Mouse (Mus musculus): ENCODE results near the gene Sh3kbp1. TPM values are rescaled to one million over a fixed set of nuclear protein-coding genes. Genes with fewer than 3 reads are reported as not detected.

The Sh3kbp1 gene
- polyA plus RNA-seq, 2 experiments = 26.7 to 49.8 TPM

DNA sequence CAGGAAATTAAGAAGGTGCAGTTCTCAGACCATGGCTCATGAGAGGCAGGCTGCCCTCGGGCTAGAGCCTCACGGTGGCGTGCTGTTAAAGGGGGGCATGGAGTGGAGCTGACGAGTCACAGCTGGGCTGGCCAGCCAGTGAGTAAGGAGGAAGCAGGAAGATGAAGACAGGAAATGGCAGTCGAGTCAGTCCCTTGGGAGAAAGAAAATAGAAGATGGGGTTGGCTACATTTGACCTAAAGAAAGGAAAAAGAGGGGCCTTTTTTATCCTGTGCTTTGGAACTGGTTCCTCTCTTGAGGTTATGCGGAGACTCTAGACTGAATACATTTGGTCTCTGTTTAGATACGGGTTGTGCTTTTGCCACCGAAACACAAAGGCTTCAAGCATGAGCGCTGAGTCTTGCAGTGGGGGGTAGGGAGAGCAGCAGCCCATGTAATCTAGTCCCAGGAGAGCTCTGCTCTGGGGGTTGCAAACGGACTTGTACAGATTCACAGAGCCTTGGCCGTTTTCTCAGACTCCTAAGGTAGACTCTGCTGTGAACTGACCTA, 23.1 kb downstream of the Sh3kbp1 start:
- ATAC-seq (ENCODE audit: low FRiP score, low read depth) (no peak), DNase-seq (ENCODE audit: low spot score) (no peak)
- H3K4me3 ChIP-seq (replicated peaks; ENCODE audit: low read length) = no peak overlapping the region
- TF ChIP-seq POLR2A (IDR thresholded peaks at IDR 0.05; ENCODE audit: borderline replicate concordance, extremely low read depth, insufficient read depth, insufficient read length) = no peak
- H3K4me2 ChIP-seq (replicated peaks; ENCODE audit: low read depth, low read length, severe bottlenecking) = no peak overlapping the region
- H3K27me3 ChIP-seq (ENCODE audit: control insufficient read depth, insufficient read depth, low read length) = no peaks in the 10 kb centered on the region
- 56% methylated on average over 11 of the region's 11 CpGs for WGBS
- H3K36me3 ChIP-seq (ENCODE audit: control insufficient read depth, insufficient read depth, low read length) = no peaks in the 10 kb centered on the region
- H3K9me3 ChIP-seq (ENCODE audit: control insufficient read depth, low read length) = no peaks in the 10 kb centered on the region
- no peak overlapping the region for H3K9ac ChIP-seq (ENCODE audit: low read depth, low read length, severe bottlenecking)
- H3K27ac ChIP-seq (replicated peaks; ENCODE audit: low read depth, low read length) = no peak overlapping the region
- H3K4me1 ChIP-seq (ENCODE audit: control insufficient read depth, insufficient read depth, low read length) = no peaks in the 10 kb centered on the region

- TF ChIP-seq POLR2A (IDR thresholded peaks at IDR 0.05; ENCODE audit: borderline replicate concordance, extremely low read depth, insufficient read depth, insufficient read length) = no peak
- Histone ChIP-seq H3K4me2 (replicated peaks; ENCODE audit: low read depth, low read length, severe bottlenecking) (no peak overlapping the region), H3K27ac (replicated peaks; ENCODE audit: low read depth, low read length) (no peak overlapping the region), H3K36me3 (ENCODE audit: control insufficient read depth, insufficient read depth, low read length) (no peaks in the 10 kb centered on the region), H3K9ac (ENCODE audit: low read depth, low read length, severe bottlenecking) (no peak overlapping the region), H3K9me3 (ENCODE audit: control insufficient read depth, low read length) (no peaks in the 10 kb centered on the region), H3K27me3 (ENCODE audit: control insufficient read depth, insufficient read depth, low read length) (no peaks in the 10 kb centered on the region), H3K4me3 (replicated peaks; ENCODE audit: low read length) (no peak overlapping the region), H3K4me1 (ENCODE audit: control insufficient read depth, insufficient read depth, low read length) (no peaks in the 10 kb centered on the region)
- DNase-seq (ENCODE audit: low spot score) (no peak), ATAC-seq (ENCODE audit: low FRiP score, low read depth) (no peak)
- 77% methylated on average over 6 of the region's 6 CpGs for WGBS
Observed at GRCm38 (mm10) chrX:159650727-159651126, 23.7 kb downstream of the Sh3kbp1 start.

DNA sequence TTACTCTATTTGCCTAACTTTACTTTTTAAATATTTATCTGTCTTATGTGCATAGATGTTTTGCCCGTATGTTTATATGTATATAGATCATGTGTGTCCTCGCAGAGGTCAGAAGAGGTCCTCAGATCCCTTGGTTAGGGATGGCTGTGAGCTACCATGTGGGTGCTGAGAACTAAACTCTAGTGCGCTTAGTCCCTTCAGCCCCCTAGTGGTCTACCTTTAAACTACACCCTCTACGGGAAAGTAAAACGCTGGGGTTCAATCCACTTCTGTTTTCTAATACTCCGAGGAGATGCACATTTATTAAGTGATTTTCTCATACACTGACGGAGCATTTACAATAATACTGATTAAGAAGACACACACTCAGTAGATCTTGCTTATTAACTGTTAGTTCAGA, 44.3 kb downstream of the Sh3kbp1 start:
- no peaks in the 10 kb centered on the region for H3K4me1 ChIP-seq (ENCODE audit: control insufficient read depth, insufficient read depth, low read length)
- TF ChIP-seq POLR2A (IDR thresholded peaks at IDR 0.05; ENCODE audit: borderline replicate concordance, extremely low read depth, insufficient read depth, insufficient read length) = no peak
- ATAC-seq (ENCODE audit: low FRiP score, low read depth) = no peak
- H3K4me2 ChIP-seq (replicated peaks; ENCODE audit: low read depth, low read length, severe bottlenecking) = no peak overlapping the region
- no peak for DNase-seq (ENCODE audit: low spot score)
- WGBS = 87% methylated on average over 7 of the region's 7 CpGs
- H3K9ac ChIP-seq (ENCODE audit: low read depth, low read length, severe bottlenecking) = no peak overlapping the region
- no peaks in the 10 kb centered on the region for H3K27me3 ChIP-seq (ENCODE audit: control insufficient read depth, insufficient read depth, low read length)
- no peak overlapping the region for H3K4me3 ChIP-seq (replicated peaks; ENCODE audit: low read length)
- H3K9me3 ChIP-seq (ENCODE audit: control insufficient read depth, low read length) = no peaks in the 10 kb centered on the region
- no peak overlapping the region for H3K27ac ChIP-seq (replicated peaks; ENCODE audit: low read depth, low read length)
- no peaks in the 10 kb centered on the region for H3K36me3 ChIP-seq (ENCODE audit: control insufficient read depth, insufficient read depth, low read length)

GRCm38 (mm10) chrX:159672466-159672865, 45.4 kb downstream of the Sh3kbp1 start:
- no peaks in the 10 kb centered on the region for H3K36me3 ChIP-seq (ENCODE audit: control insufficient read depth, insufficient read depth, low read length)
- H3K9me3 ChIP-seq (ENCODE audit: control insufficient read depth, low read length) = no peaks in the 10 kb centered on the region
- DNase-seq (ENCODE audit: low spot score) (no peak), ATAC-seq (ENCODE audit: low FRiP score, low read depth) (no peak)
- H3K4me1 ChIP-seq (ENCODE audit: control insufficient read depth, insufficient read depth, low read length) = no peaks in the 10 kb centered on the region
- H3K9ac ChIP-seq (ENCODE audit: low read depth, low read length, severe bottlenecking) = no peak overlapping the region
- H3K4me2 ChIP-seq (replicated peaks; ENCODE audit: low read depth, low read length, severe bottlenecking) = no peak overlapping the region
- WGBS = 60% methylated on average over 2 of the region's 2 CpGs
- H3K27me3 ChIP-seq (ENCODE audit: control insufficient read depth, insufficient read depth, low read length) = no peaks in the 10 kb centered on the region
- no peak overlapping the region for H3K4me3 ChIP-seq (replicated peaks; ENCODE audit: low read length)
- no peak overlapping the region for H3K27ac ChIP-seq (replicated peaks; ENCODE audit: low read depth, low read length)
- no peak for TF ChIP-seq POLR2A (IDR thresholded peaks at IDR 0.05; ENCODE audit: borderline replicate concordance, extremely low read depth, insufficient read depth, insufficient read length)

- Histone ChIP-seq H3K4me2 (replicated peaks; ENCODE audit: low read depth, low read length, severe bottlenecking) (no peak overlapping the region), H3K27me3 (ENCODE audit: control insufficient read depth, insufficient read depth, low read length) (no peaks in the 10 kb centered on the region), H3K9ac (ENCODE audit: low read depth, low read length, severe bottlenecking) (no peak overlapping the region), H3K4me3 (replicated peaks; ENCODE audit: low read length) (no peak overlapping the region), H3K9me3 (ENCODE audit: control insufficient read depth, low read length) (no peaks in the 10 kb centered on the region), H3K4me1 (ENCODE audit: control insufficient read depth, insufficient read depth, low read length) (no peaks in the 10 kb centered on the region), H3K27ac (replicated peaks; ENCODE audit: low read depth, low read length) (no peak overlapping the region), H3K36me3 (ENCODE audit: control insufficient read depth, insufficient read depth, low read length) (no peaks in the 10 kb centered on the region)
- no peak for TF ChIP-seq POLR2A (IDR thresholded peaks at IDR 0.05; ENCODE audit: borderline replicate concordance, extremely low read depth, insufficient read depth, insufficient read length)
- ATAC-seq (ENCODE audit: low FRiP score, low read depth) = no peak
- 33% methylated on average over 2 of the region's 2 CpGs for WGBS
- no peak for DNase-seq (ENCODE audit: low spot score)
Observed at GRCm38 (mm10) chrX:159676242-159676641, 49.2 kb downstream of the Sh3kbp1 start.
